Comparison of ENCODE assay signal across 23 mouse cellular contexts in genomic region chr8:3411085-3411484, GRCm38 (mm10). TPM values are rescaled to one million over a fixed set of nuclear protein-coding genes. Genes with fewer than 3 reads are reported as not detected.
A peak's percentile ranks its signal among the peaks of the same experiment; 100 is the strongest.
DNase-seq lines count a peak whose midpoint lies in the region; ATAC-seq and TF ChIP-seq lines count a peak whose summit lies in the region.
"Had no signal": no experiment of that assay in that cellular context is flagged by ENCODE, and none has a peak within 500 bp of the region (broad histone marks: within the 10 kb centered on the region; RNA-seq: fewer than 3 reads in every experiment).

No protein-coding gene starts in this region.

- H3K4me2 ChIP-seq in liver, embryonic 13.5 days, result peak overlapping the region; percentile 44
- no peak overlapping the region for H3K4me2 ChIP-seq in stomach, embryonic 15.5 days
- H3K4me2 ChIP-seq: embryonic facial prominence, embryonic 12.5 days; midbrain, embryonic 13.5 days; neural tube, embryonic 15.5 days had no signal

- no peaks in the 10 kb centered on the region for H3K9me3 ChIP-seq in MEL (replicated peaks; ENCODE audit: insufficient read depth, low read length)
- no peaks in the 10 kb centered on the region for H3K9me3 ChIP-seq in liver, embryonic 13.5 days (replicated peaks)
- no peaks in the 10 kb centered on the region for H3K9me3 ChIP-seq in stomach, embryonic 15.5 days
- no peaks in the 10 kb centered on the region for H3K9me3 ChIP-seq in midbrain, embryonic 10.5 days (replicated peaks)
- H3K9me3 ChIP-seq: embryonic facial prominence, embryonic 12.5 days; heart, embryonic 10.5 days; midbrain, embryonic 13.5 days; neural tube, embryonic 15.5 days had no signal

- no peak overlapping the region for H3K9ac ChIP-seq in MEL (ENCODE audit: control insufficient read depth, low read depth, low read length, poor library complexity, severe bottlenecking)
- no peak overlapping the region for H3K9ac ChIP-seq in liver, embryonic 13.5 days
- no peak overlapping the region for H3K9ac ChIP-seq in stomach, embryonic 15.5 days
- H3K9ac ChIP-seq: embryonic facial prominence, embryonic 12.5 days; midbrain, embryonic 13.5 days; neural tube, embryonic 15.5 days had no signal

- TF ChIP-seq EP300 in MEL (IDR thresholded peaks at IDR 0.05; ENCODE audit: low read depth in 1 of 2, low read length in 2 of 2), result peak in 1 of 2 experiments; percentile 60; a peak in 3 of 4 replicates

- no peaks in the 10 kb centered on the region for H3K27me3 ChIP-seq in MEL (ENCODE audit: control insufficient read depth in 1 of 2, insufficient read depth in 2 of 2, low read length in 2 of 2)
- H3K27me3 ChIP-seq in liver, embryonic 13.5 days, result no peaks in the 10 kb centered on the region
- no peaks in the 10 kb centered on the region for H3K27me3 ChIP-seq in stomach, embryonic 15.5 days (replicated peaks)
- 0 out of 2 replicates have a peak, but pooled peaks cover 4% of the 10 kb centered on the region for H3K27me3 ChIP-seq in midbrain, embryonic 10.5 days (ENCODE audit: low read depth, poor library complexity, severe bottlenecking)
- H3K27me3 ChIP-seq: embryonic facial prominence, embryonic 12.5 days; midbrain, embryonic 13.5 days; neural tube, embryonic 15.5 days had no signal

- no peak for TF ChIP-seq POLR2A in MEL (IDR thresholded peaks at IDR 0.05; ENCODE audit: control insufficient read depth in 1 of 2, insufficient read depth in 1 of 2, low read depth in 1 of 2, low read length in 2 of 2, poor library complexity in 1 of 2)

- TF ChIP-seq CTCF in MEL (IDR thresholded peaks at IDR 0.05 in 2 of 3, conservative IDR thresholded peaks at IDR 0.05 in 1 of 3; ENCODE audit: control insufficient read depth in 1 of 3, insufficient read depth in 1 of 3, low read depth in 2 of 3, low read length in 3 of 3, poor library complexity in 1 of 3, severe bottlenecking in 1 of 3), result no peak

- peak; percentile 41 for ATAC-seq in liver, embryonic 13.5 days (ENCODE audit: low read depth)
- no peak for ATAC-seq in stomach, embryonic 15.5 days (ENCODE audit: insufficient read depth, low FRiP score, low read depth)
- ATAC-seq: hindbrain, embryonic 16.5 days; midbrain, embryonic 13.5 days had no signal

- peak; percentile 50 for DNase-seq in MEL (ENCODE audit: low read depth, low spot score)
- DNase-seq in c-Kit-positive CD71-positive TER-119-negative erythroid progenitor cells, embryonic 14.5 days (ENCODE audit: low read depth), result peak; percentile 68
- DNase-seq in liver, embryonic 13.5 days, result peak; percentile 57
- no peak for DNase-seq in adrenal gland, adult 2 months
- DNase-seq in midbrain, embryonic 10.5 days (ENCODE audit: low spot score), result no peak
- no peak for DNase-seq in right cerebral cortex, postnatal 36 days (ENCODE audit: low spot score in 2 of 2)
- DNase-seq: adrenal gland, adult 8-10 months; cerebellum, adult 8-10 months; gastrocnemius, postnatal 25 days; lung, postnatal 4 days; right cerebral cortex, postnatal 25 days; thymus, adult 18-20 months had no signal

- H3K4me3 ChIP-seq in MEL (ENCODE audit: control insufficient read depth in 1 of 2, insufficient read depth in 1 of 2, low read depth in 2 of 2, low read length in 2 of 2), result no peak overlapping the region
- H3K4me3 ChIP-seq in liver, embryonic 13.5 days (replicated peaks), result no peak overlapping the region
- no peak overlapping the region for H3K4me3 ChIP-seq in stomach, embryonic 15.5 days (replicated peaks)
- H3K4me3 ChIP-seq in midbrain, embryonic 10.5 days, result no peak overlapping the region
- H3K4me3 ChIP-seq: embryonic facial prominence, embryonic 12.5 days; heart, embryonic 10.5 days; midbrain, embryonic 13.5 days; myocyte; neural tube, embryonic 15.5 days had no signal

- peaks cover 21 to 46% of the 10 kb centered on the region in 2 experiments for H3K4me1 ChIP-seq in MEL (ENCODE audit: control insufficient read depth in 1 of 2, insufficient read depth in 2 of 2, low read length in 2 of 2)
- peaks cover 95% of the 10 kb centered on the region for H3K4me1 ChIP-seq in liver, embryonic 13.5 days (replicated peaks)
- peaks cover 7% of the 10 kb centered on the region; the same call in 1 of the 2 replicates for H3K4me1 ChIP-seq in stomach, embryonic 15.5 days
- peaks cover 33% of the 10 kb centered on the region for H3K4me1 ChIP-seq in midbrain, embryonic 10.5 days
- H3K4me1 ChIP-seq: embryonic facial prominence, embryonic 12.5 days had no signal

- H3K36me3 ChIP-seq in MEL (ENCODE audit: control insufficient read depth in 1 of 2, insufficient read depth in 2 of 2, low read length in 2 of 2), result peaks cover 0 to 45% of the 10 kb centered on the region in 2 experiments; a peak in 2 of 4 replicates
- H3K36me3 ChIP-seq in liver, embryonic 13.5 days, result no peaks in the 10 kb centered on the region
- no peaks in the 10 kb centered on the region for H3K36me3 ChIP-seq in stomach, embryonic 15.5 days
- peaks cover 7% of the 10 kb centered on the region for H3K36me3 ChIP-seq in midbrain, embryonic 10.5 days
- H3K36me3 ChIP-seq: embryonic facial prominence, embryonic 12.5 days; heart, embryonic 10.5 days; neural tube, embryonic 15.5 days had no signal

- no peaks in the 10 kb centered on the region for H3K79me2 ChIP-seq in MEL (ENCODE audit: control insufficient read depth, insufficient read depth, low read length, poor library complexity)

- WGBS in liver, embryonic 13.5 days (ENCODE audit: insufficient replicate concordance), result 33% methylated on average over 2 of the region's 2 CpGs
- 74% methylated on average over 2 of the region's 2 CpGs for WGBS in stomach, embryonic 15.5 days
- WGBS in midbrain, embryonic 10.5 days, result 71% methylated on average over 2 of the region's 2 CpGs

- peak overlapping the region; percentile 72 for H3K27ac ChIP-seq in MEL (ENCODE audit: control insufficient read depth, low read depth, low read length)
- H3K27ac ChIP-seq in liver, embryonic 13.5 days, result peak overlapping the region; percentile 77
- H3K27ac ChIP-seq in stomach, embryonic 15.5 days, result peak overlapping the region; percentile 69; the same call in 1 of the 2 replicates
- H3K27ac ChIP-seq in midbrain, embryonic 10.5 days (replicated peaks), result no peak overlapping the region
- H3K27ac ChIP-seq: embryonic facial prominence, embryonic 12.5 days; heart, embryonic 10.5 days; midbrain, embryonic 13.5 days; neural tube, embryonic 15.5 days had no signal

- TF ChIP-seq RAD21 in MEL (IDR thresholded peaks at IDR 0.05; ENCODE audit: low read depth, low read length), result no peak

TF ChIP-seq in MEL, 35 proteins besides CTCF, POLR2A, EP300 and RAD21 (continues in another document):
- TF ChIP-seq NELFE (IDR thresholded peaks at IDR 0.05; ENCODE audit: low read depth, low read length) (no peak), JUND (IDR thresholded peaks at IDR 0.05; ENCODE audit: low read depth, low read length) (no peak), NRF1 (IDR thresholded peaks at IDR 0.05; ENCODE audit: insufficient read depth, low read depth, low read length, poor library complexity, severe bottlenecking) (no peak), POLR2AphosphoS5 (IDR thresholded peaks at IDR 0.05; ENCODE audit: borderline replicate concordance, low read depth, low read length) (no peak), ETS1 (IDR thresholded peaks at IDR 0.05; ENCODE audit: low read depth, low read length) (peak; percentile 22; the same call in 1 of the 2 replicates), SMC3 (IDR thresholded peaks at IDR 0.05; ENCODE audit: low read depth, low read length) (no peak), TAL1 (IDR thresholded peaks at IDR 0.05; ENCODE audit: low read length) (peak; percentile 75)

RNA-seq across cellular contexts. Expression of gene Arhgef18, which starts 18.3 kb away (rescaled TPM):
- 2.4 and 3.0 TPM in 2 replicates for total RNA-seq in MEL (2012; rRNA removed)
- 1 to 10 TPM in 1 of 2 experiments, not detected in 1; 6.6 TPM for polyA plus RNA-seq in MEL (2012; ENCODE audit: insufficient read depth in 1 of 2, insufficient read length in 2 of 2, low read depth in 1 of 2, low replicate concordance in 2 of 2, missing spikeins in 1 of 2)
- polyA plus RNA-seq in liver, embryonic 13.5 days (2015; fragmentation: Nextera tagmentation; extraction: Ambion mirVana), result 2.2 and 2.3 TPM in 2 replicates
- polyA plus RNA-seq in stomach, embryonic 15.5 days (2015; fragmentation: Nextera tagmentation; extraction: Ambion mirVana), result 9.0 and 10.2 TPM in 2 replicates
- 10 to 100 TPM; 28.1 to 36.1 TPM for total RNA-seq in adrenal gland, adult 2 months (2021)
- polyA plus RNA-seq in adrenal gland, adult 2 months (2012; rRNA removed), result 43.2 and 48.4 TPM in 2 replicates
- 10.3 and 11.8 TPM in 2 replicates for polyA plus RNA-seq in midbrain, embryonic 10.5 days (2016; fragmentation: Nextera tagmentation; extraction: Ambion mirVana)

RNA-seq across cellular contexts. Expression of gene Pex11g, which starts 56.4 kb away (rescaled TPM):
- 0.20 and 0.35 TPM in 2 replicates for total RNA-seq in MEL (2012; rRNA removed)
- polyA plus RNA-seq in MEL (2012; ENCODE audit: insufficient read depth in 1 of 2, insufficient read length in 2 of 2, low read depth in 1 of 2, low replicate concordance in 2 of 2, missing spikeins in 1 of 2), result 1 to 10 TPM in 1 of 2 experiments, not detected in 1; 1.4 TPM
- 3.6 and 4.8 TPM in 2 replicates for polyA plus RNA-seq in liver, embryonic 13.5 days (2015; fragmentation: Nextera tagmentation; extraction: Ambion mirVana)
- 10.7 and 10.8 TPM in 2 replicates for polyA plus RNA-seq in stomach, embryonic 15.5 days (2015; fragmentation: Nextera tagmentation; extraction: Ambion mirVana)
- 10 to 100 TPM; 10.4 TPM for total RNA-seq in adrenal gland, adult 2 months (2021)
- 11.8 and 16.9 TPM in 2 replicates for polyA plus RNA-seq in adrenal gland, adult 2 months (2012; rRNA removed)
- 4.5 and 4.8 TPM in 2 replicates for polyA plus RNA-seq in midbrain, embryonic 10.5 days (2016; fragmentation: Nextera tagmentation; extraction: Ambion mirVana)

RNA-seq across cellular contexts. Expression of gene A430078G23Rik, which starts 57.9 kb away (rescaled TPM):
- total RNA-seq in MEL (2012; rRNA removed), result 2.0 and 2.8 TPM in 2 replicates
- polyA plus RNA-seq in MEL (2012; ENCODE audit: insufficient read depth in 1 of 2, insufficient read length in 2 of 2, low read depth in 1 of 2, low replicate concordance in 2 of 2, missing spikeins in 1 of 2), result 1 to 10 TPM in 1 of 2 experiments, not detected in 1; 3.8 TPM
- polyA plus RNA-seq in liver, embryonic 13.5 days (2015; fragmentation: Nextera tagmentation; extraction: Ambion mirVana), result 0.53 and 0.62 TPM in 2 replicates
- polyA plus RNA-seq in stomach, embryonic 15.5 days (2015; fragmentation: Nextera tagmentation; extraction: Ambion mirVana), result 0.71 and 0.79 TPM in 2 replicates
- under 1 TPM; 0.66 TPM for total RNA-seq in adrenal gland, adult 2 months (2021)
- 0.11 TPM in 1 of 2 replicates, not detected in the other for polyA plus RNA-seq in adrenal gland, adult 2 months (2012; rRNA removed)
- polyA plus RNA-seq in midbrain, embryonic 10.5 days (2016; fragmentation: Nextera tagmentation; extraction: Ambion mirVana), result not detected in 2 replicates
- total RNA-seq: left cerebral cortex, postnatal 36 days had no signal
- polyA plus RNA-seq: embryonic facial prominence, embryonic 12.5 days; hindbrain, embryonic 16.5 days; midbrain, embryonic 13.5 days; myocyte; neural tube, embryonic 15.5 days had no signal

RNA-seq across cellular contexts. Expression of gene Tex45, which starts 59.6 kb away (rescaled TPM):
- total RNA-seq in MEL (2012; rRNA removed), result 0.12 TPM in 1 of 2 replicates, not detected in the other
- polyA plus RNA-seq in MEL (2012; ENCODE audit: insufficient read depth in 1 of 2, insufficient read length in 2 of 2, low read depth in 1 of 2, low replicate concordance in 2 of 2, missing spikeins in 1 of 2), result under 1 TPM in 1 of 2 experiments, not detected in 1; 0.06 TPM
- polyA plus RNA-seq in liver, embryonic 13.5 days (2015; fragmentation: Nextera tagmentation; extraction: Ambion mirVana), result not detected in 2 replicates
- polyA plus RNA-seq in stomach, embryonic 15.5 days (2015; fragmentation: Nextera tagmentation; extraction: Ambion mirVana), result not detected in 2 replicates
- under 1 TPM in 1 of 2 experiments, not detected in 1; 0.17 TPM for total RNA-seq in adrenal gland, adult 2 months (2021)
- 0.16 and 0.17 TPM in 2 replicates for polyA plus RNA-seq in adrenal gland, adult 2 months (2012; rRNA removed)
- polyA plus RNA-seq in midbrain, embryonic 10.5 days (2016; fragmentation: Nextera tagmentation; extraction: Ambion mirVana), result not detected in 2 replicates
- total RNA-seq: common myeloid progenitor, adult 5-6 weeks; gastrocnemius, postnatal 25 days; heart, postnatal 25 days had no signal
- polyA plus RNA-seq: heart, embryonic 10.5 days; kidney, embryonic 16.5 days; myocyte had no signal

Comparison
In these comparisons a context has a peak if more than half of its experiments do, and no peak if none do; other contexts are left out.
1. DNase-seq: peak in MEL (single experiment), c-Kit-positive CD71-positive TER-119-negative erythroid progenitor cells, embryonic 14.5 days (single experiment) and liver, embryonic 13.5 days (single experiment); none in adrenal gland, adult 2 months (single experiment), midbrain, embryonic 10.5 days (single experiment) and right cerebral cortex, postnatal 36 days (0 of 2).